8 mouse cellular contexts compared by ENCODE assay signal in genomic region chrX:48513166-48513807, GRCm38 (mm10). TPM values are rescaled to one million over a fixed set of nuclear protein-coding genes. Genes with fewer than 3 reads are reported as not detected.
DNase-seq lines count a peak whose midpoint lies in the region; ATAC-seq lines count a peak whose summit lies in the region.

Gene Aifm1 (minus strand): TSS chrX:48513563.

- peak within 1 kb of the TSS; percentile 55 for H3K4me3 ChIP-seq in hindbrain, embryonic 15.5 days

- peak within 1 kb of the TSS; percentile 63 for H3K4me2 ChIP-seq in hindbrain, embryonic 15.5 days

- H3K9ac ChIP-seq in hindbrain, embryonic 15.5 days = peak within 1 kb of the TSS; percentile 49

- peak; percentile 99 for ATAC-seq in hindbrain, embryonic 15.5 days (ENCODE audit: low FRiP score, low read depth)

- peak; percentile 89 for DNase-seq in T-cell, adult 2 months (ENCODE audit: low spot score)
- DNase-seq in cerebellum, postnatal 36 days = peak; percentile 84 to 89
- DNase-seq in frontal cortex, postnatal 36 days (ENCODE audit: low spot score in 2 of 2) = peak; percentile 88 to 90
- peak; percentile 80 for DNase-seq in left cerebral cortex, adult 11 months (ENCODE audit: low spot score)
- DNase-seq in lung, postnatal 4 days = peak; percentile 94 to 97
- peak; percentile 86 for DNase-seq in retina, postnatal 7 days (ENCODE audit: low read depth, low spot score)
- peak; percentile 59 for DNase-seq in urinary bladder, adult 2 months (ENCODE audit: low spot score)

- H3K27ac ChIP-seq in hindbrain, embryonic 15.5 days (replicated peaks) = peak within 1 kb of the TSS; percentile 50; the same call in 1 of the 2 replicates

- H3K27me3 ChIP-seq in hindbrain, embryonic 15.5 days = no peaks in the 10 kb centered on the region

- H3K9me3 ChIP-seq in hindbrain, embryonic 15.5 days = no peaks in the 10 kb centered on the region

- 21% methylated on average over 44 of the region's 45 CpGs for WGBS in hindbrain, embryonic 15.5 days

- peaks cover 13% of the 10 kb centered on the region for H3K4me1 ChIP-seq in hindbrain, embryonic 15.5 days (replicated peaks)

- H3K36me3 ChIP-seq in hindbrain, embryonic 15.5 days = no peaks in the 10 kb centered on the region

RNA-seq across cellular contexts. Expression of gene Aifm1, which starts in this region (rescaled TPM):
- 37.9 and 42.0 TPM in 2 replicates for polyA plus RNA-seq in hindbrain, embryonic 15.5 days (2015; fragmentation: Nextera tagmentation; extraction: Ambion mirVana)
- 28.1 and 33.5 TPM in 2 replicates for polyA plus RNA-seq in urinary bladder, adult 2 months (2012; rRNA removed)

Comparison
In these comparisons a context has a peak if more than half of its experiments do, and no peak if none do; other contexts are left out.
1. Peak in every context shown above with its lines: DNase-seq, ATAC-seq, H3K4me3 ChIP-seq and H3K27ac ChIP-seq.